Mouse (Mus musculus) 3134 (cell line): Measurements from ENCODE around the gene Uggt1.

ENCODE experiments used
- DNase-seq: peaks from one replicate; pipeline ENCODE4 v3.0.0-alpha.2; 2011; ENCODE audit warnings: low spot score; ENCODE audit not compliant: insufficient read length; ENCODE audit errors: extremely low read depth

The Uggt1 gene

GRCm38 (mm10) chr1:36191966-36192365, 52.6 kb downstream of the Uggt1 start:
- DNase-seq = no peak

- DNase-seq = no peak
These were observed 64.5 kb downstream of the Uggt1 start for GRCm38 (mm10) chr1:36180038-36180437.

GRCm38 (mm10) chr1:36173461-36173860, 71.1 kb downstream of the Uggt1 start:
- peak; percentile 75 for DNase-seq

GRCm38 (mm10) chr1:36172941-36173340, 71.6 kb downstream of the Uggt1 start:
- DNase-seq = no peak

- no peak for DNase-seq
These were observed 81.8 kb downstream of the Uggt1 start for GRCm38 (mm10) chr1:36162687-36163086.

- DNase-seq = no peak
These were observed 83.3 kb downstream of the Uggt1 start for GRCm38 (mm10) chr1:36161208-36161607.

- DNase-seq = no peak
These were observed 84.3 kb downstream of the Uggt1 start for GRCm38 (mm10) chr1:36160246-36160645.

GRCm38 (mm10) chr1:36149411-36149810, 95.1 kb downstream of the Uggt1 start:
- no peak for DNase-seq

- DNase-seq = no peak
These were observed 95.7 kb downstream of the Uggt1 start for GRCm38 (mm10) chr1:36148809-36149208.

- no peak for DNase-seq
These were observed 99.5 kb downstream of the Uggt1 start for GRCm38 (mm10) chr1:36145050-36145449.

- DNase-seq = no peak
These were observed 104.2 kb downstream of the Uggt1 start for GRCm38 (mm10) chr1:36140311-36140710.

- DNase-seq = no peak
These were observed 109.9 kb downstream of the Uggt1 start for GRCm38 (mm10) chr1:36134584-36134983.

- DNase-seq = no peak
These were observed 110.9 kb downstream of the Uggt1 start for GRCm38 (mm10) chr1:36133647-36134046.

GRCm38 (mm10) chr1:36133041-36133440, 111.5 kb downstream of the Uggt1 start:
- DNase-seq = no peak

GRCm38 (mm10) chr1:36132211-36132610, 112.3 kb downstream of the Uggt1 start:
- DNase-seq = no peak

GRCm38 (mm10) chr1:36131766-36132165, 112.8 kb downstream of the Uggt1 start:
- DNase-seq = no peak

GRCm38 (mm10) chr1:36131154-36131553, 113.4 kb downstream of the Uggt1 start:
- DNase-seq = no peak

GRCm38 (mm10) chr1:36130307-36131035, 114.0 kb downstream of the Uggt1 start:
- peak; percentile 48 for DNase-seq

GRCm38 (mm10) chr1:36129881-36130280, 114.6 kb downstream of the Uggt1 start:
- peak; percentile 60 for DNase-seq

- DNase-seq = peak; percentile 54
These were observed 115.4 kb downstream of the Uggt1 start for GRCm38 (mm10) chr1:36129126-36129525.

GRCm38 (mm10) chr1:36125076-36125475, 119.4 kb downstream of the Uggt1 start:
- DNase-seq = no peak

GRCm38 (mm10) chr1:36121172-36121571, 123.3 kb downstream of the Uggt1 start:
- DNase-seq = no peak

- DNase-seq = no peak
These were observed 125.1 kb downstream of the Uggt1 start for GRCm38 (mm10) chr1:36119426-36119825.
